Mouse (Mus musculus) layer of hippocampus, adult 8-10 months (tissue): ENCODE measurements around the gene Sag. TPM values are rescaled to one million over a fixed set of nuclear protein-coding genes. Genes with fewer than 3 reads are reported as not detected.

Experiments used
- DNase-seq, 2 experiments: peaks; one replicate each; pipeline ENCODE4 v3.0.0; 2022; ENCODE audit warnings: low spot score in 2 of 2
- total RNA-seq, 4 experiments: library from RNA; stranded (reverse); gene quantifications; 2 replicates each; pipeline ENCODE4 v1.2.4; 2022

The Sag gene
- total RNA-seq, 4 experiments from 2014 or later: 1.9 to 4.0 (median 2.6) TPM

GRCm38 (mm10) chr1:87853601-87854361, 50.3 kb downstream of the Sag start:
- no peak for DNase-seq

GRCm38 (mm10) chr1:87854411-87854810, 50.9 kb downstream of the Sag start:
- DNase-seq: no peak

GRCm38 (mm10) chr1:87854851-87855251, 51.4 kb downstream of the Sag start:
- DNase-seq: no peak

GRCm38 (mm10) chr1:87855522-87855921, 52.0 kb downstream of the Sag start:
- no peak for DNase-seq

GRCm38 (mm10) chr1:87856823-87857222, 53.3 kb downstream of the Sag start:
- no peak for DNase-seq

- DNase-seq: no peak
Observed at GRCm38 (mm10) chr1:87858031-87858430, 54.6 kb downstream of the Sag start.

- DNase-seq: no peak
Observed at GRCm38 (mm10) chr1:87858529-87858928, 55.0 kb downstream of the Sag start.

- DNase-seq: no peak
Observed at GRCm38 (mm10) chr1:87863602-87864001, 60.1 kb downstream of the Sag start.

GRCm38 (mm10) chr1:87864889-87865288, 61.4 kb downstream of the Sag start:
- no peak for DNase-seq

- DNase-seq: no peak
Observed at GRCm38 (mm10) chr1:87866672-87867071, 63.2 kb downstream of the Sag start.

- no peak for DNase-seq
Observed at GRCm38 (mm10) chr1:87871546-87871945, 68.1 kb downstream of the Sag start.

GRCm38 (mm10) chr1:87873081-87873480, 69.6 kb downstream of the Sag start:
- no peak for DNase-seq

- DNase-seq: no peak
Observed at GRCm38 (mm10) chr1:87876065-87876464, 72.6 kb downstream of the Sag start.

- DNase-seq: no peak
Observed at GRCm38 (mm10) chr1:87877552-87878283, 74.2 kb downstream of the Sag start.

- DNase-seq: no peak
Observed at GRCm38 (mm10) chr1:87879034-87879433, 75.6 kb downstream of the Sag start.

GRCm38 (mm10) chr1:87879494-87880325, 76.2 kb downstream of the Sag start:
- peak; percentile 73 to 86 for DNase-seq

GRCm38 (mm10) chr1:87880326-87880627, 76.8 kb downstream of the Sag start:
- DNase-seq: no peak

- no peak for DNase-seq
Observed at GRCm38 (mm10) chr1:87880856-87881255, 77.4 kb downstream of the Sag start.

GRCm38 (mm10) chr1:87881726-87882125, 78.2 kb downstream of the Sag start:
- no peak for DNase-seq

GRCm38 (mm10) chr1:87882554-87882953, 79.1 kb downstream of the Sag start:
- no peak for DNase-seq

GRCm38 (mm10) chr1:87890960-87891359, 87.5 kb downstream of the Sag start:
- no peak for DNase-seq

GRCm38 (mm10) chr1:87891634-87892033, 88.2 kb downstream of the Sag start:
- no peak for DNase-seq
